Mouse (Mus musculus) thymus, adult 18-20 months (tissue): ENCODE data around the gene Slc26a3.

Experiments used
- DNase-seq, 2 experiments: peaks; one replicate each; pipeline ENCODE4 v3.0.0; 2022; ENCODE audit warnings: mixed read lengths in 2 of 2

Slc26a3 gene

DNA sequence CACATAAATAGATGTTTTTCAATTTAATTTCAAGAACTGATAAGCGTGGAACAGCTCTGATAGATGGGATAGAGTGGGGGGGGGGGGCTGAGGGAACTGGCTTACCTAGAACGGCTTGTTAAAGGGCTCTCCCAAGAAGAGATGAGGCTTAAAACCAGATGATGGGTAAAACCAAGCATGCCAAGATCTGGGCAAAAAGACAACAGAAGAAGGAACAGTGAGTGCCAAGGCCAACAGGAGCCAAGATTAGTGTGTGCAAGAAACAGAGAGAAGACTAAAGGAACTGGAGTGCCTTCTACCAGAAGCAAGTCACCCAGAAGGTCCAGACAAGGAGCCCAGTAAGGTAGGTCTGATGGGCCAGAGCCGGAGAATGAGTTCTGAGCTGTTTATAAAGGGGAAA, at the start of gene Slc26a3:
TSS of gene Slc26a3 (plus strand) at position 301 of the 400 bp plus-strand sequence.
- DNase-seq, result no peak

- DNase-seq, result no peak
Measured at GRCm38 (mm10) chr12:31350191-31350943, 40.3 kb upstream of the Slc26a3 start.

- peak; percentile 93 to 95 for DNase-seq
Measured at GRCm38 (mm10) chr12:31350944-31351928, 39.4 kb upstream of the Slc26a3 start, which contains the start of gene Dld. Dld (minus strand) TSS chr12:31351453.

GRCm38 (mm10) chr12:31366428-31366827, 24.2 kb upstream of the Slc26a3 start:
- no peak for DNase-seq

DNA sequence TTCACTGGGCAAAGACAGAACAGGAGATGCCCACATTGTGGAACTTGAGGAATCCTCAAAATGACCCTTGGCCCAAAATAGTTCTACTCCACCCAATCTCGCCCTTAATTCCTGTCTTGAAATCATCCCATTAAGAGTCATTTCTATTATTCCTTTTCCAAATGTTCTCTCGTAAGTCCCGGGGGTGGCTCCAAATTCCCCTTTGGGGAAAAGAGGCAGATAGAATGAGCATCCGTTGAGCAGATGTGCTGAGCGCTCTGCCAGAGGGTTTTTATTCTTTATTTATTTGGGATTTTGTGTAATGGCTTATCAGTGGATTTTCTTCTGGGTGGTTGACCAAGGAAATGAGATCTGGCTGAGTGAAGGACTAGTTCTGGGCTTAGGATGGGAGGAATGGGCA, 22.9 kb upstream of the Slc26a3 start:
- DNase-seq, result no peak

- DNase-seq, result no peak
Measured at GRCm38 (mm10) chr12:31369118-31369517, 21.6 kb upstream of the Slc26a3 start.

DNA sequence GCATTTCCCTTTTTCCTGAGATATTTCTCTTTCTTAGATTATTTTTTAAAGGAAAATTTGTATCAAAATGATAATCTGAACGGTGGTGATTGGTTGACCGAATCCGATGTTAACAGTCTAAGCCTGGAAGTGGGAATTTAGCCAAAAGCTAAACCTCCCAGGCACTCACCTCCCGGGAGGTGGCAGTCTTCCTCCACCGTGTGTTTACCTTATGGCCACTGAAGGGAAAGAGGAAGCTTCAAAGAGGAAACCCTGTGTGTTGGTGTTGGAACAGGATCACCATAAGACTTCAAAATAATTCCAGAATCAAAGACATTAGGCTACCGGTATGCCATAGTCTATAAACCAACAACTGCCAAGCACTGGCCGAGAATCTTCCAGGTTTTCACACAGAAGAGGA, 21.0 kb upstream of the Slc26a3 start:
- DNase-seq, result no peak

DNA sequence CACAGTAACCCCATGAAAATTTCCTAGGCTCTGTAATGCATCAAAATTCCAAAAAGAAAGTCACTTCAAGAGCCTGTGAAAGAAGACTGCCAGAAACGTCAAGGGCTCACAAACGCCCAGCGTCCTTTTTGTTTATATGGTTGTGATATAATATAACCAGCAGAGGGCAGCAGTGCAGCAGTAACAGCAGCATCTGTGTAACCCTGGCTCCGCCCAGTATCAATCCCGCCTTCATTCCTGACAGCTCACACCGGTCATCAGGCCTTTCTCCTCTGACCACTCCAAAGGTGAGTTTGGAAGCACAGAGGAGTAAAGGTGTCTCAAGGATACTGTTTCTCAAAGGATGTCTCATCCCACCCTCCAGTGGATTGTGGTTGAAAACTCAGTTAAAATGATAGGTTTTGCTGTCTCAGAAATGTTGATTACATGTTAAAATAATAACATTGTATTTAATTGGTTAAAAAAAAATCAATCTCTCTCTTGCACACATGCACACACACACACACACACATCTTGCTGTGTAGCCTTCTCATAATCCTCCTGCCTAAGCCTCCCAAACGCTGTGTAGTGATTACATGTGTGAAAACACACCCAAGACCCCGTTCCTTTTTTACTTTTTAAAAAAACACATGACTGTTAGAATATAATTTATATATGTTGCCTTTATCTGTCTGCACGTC, 15.9 kb upstream of the Slc26a3 start:
- DNase-seq, result peak; percentile 6 to 18

DNA sequence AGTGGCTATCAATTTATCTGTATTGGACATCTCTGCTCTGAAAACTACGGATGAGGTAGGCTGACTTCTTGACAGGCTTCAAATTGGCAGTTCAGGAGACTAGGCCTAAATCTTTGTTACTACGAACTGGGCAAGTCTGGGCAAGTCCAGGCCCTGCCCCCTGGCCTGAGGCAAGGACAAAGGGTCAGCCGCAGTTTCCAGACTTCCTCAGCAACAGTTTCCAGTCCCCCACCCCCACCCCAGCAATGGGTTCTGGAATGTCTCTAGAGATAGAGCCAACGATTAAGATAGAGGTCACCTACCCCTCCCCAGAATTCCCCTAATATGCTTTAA, 15.4 kb upstream of the Slc26a3 start:
- DNase-seq, result no peak

GRCm38 (mm10) chr12:31376326-31376950, 14.2 kb upstream of the Slc26a3 start:
- DNase-seq, result no peak

GRCm38 (mm10) chr12:31377241-31377640, 13.4 kb upstream of the Slc26a3 start:
- no peak for DNase-seq

DNA sequence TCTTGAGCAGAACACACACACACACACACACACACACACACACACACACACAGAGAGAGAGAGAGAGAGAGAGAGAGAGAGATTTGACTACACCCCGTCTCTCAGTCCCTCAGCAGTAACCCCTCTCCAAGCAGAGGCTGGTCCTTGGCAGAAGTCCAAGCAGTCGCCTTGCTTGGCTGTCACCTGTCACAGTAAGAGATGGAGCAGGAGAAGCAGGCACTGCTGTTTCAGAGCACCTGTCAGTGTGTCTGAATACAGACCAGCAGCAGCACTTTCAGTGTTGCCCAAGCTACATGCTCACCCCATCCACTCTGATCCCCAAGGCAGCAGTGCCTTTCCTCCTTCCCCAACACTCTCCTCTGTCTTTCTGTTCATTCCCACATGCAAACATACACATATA, 9.8 kb upstream of the Slc26a3 start:
- DNase-seq, result no peak

- no peak for DNase-seq
Measured at GRCm38 (mm10) chr12:31382451-31382850, 8.2 kb upstream of the Slc26a3 start.

- no peak for DNase-seq
Measured at GRCm38 (mm10) chr12:31387303-31387702, 3.4 kb upstream of the Slc26a3 start.

DNA sequence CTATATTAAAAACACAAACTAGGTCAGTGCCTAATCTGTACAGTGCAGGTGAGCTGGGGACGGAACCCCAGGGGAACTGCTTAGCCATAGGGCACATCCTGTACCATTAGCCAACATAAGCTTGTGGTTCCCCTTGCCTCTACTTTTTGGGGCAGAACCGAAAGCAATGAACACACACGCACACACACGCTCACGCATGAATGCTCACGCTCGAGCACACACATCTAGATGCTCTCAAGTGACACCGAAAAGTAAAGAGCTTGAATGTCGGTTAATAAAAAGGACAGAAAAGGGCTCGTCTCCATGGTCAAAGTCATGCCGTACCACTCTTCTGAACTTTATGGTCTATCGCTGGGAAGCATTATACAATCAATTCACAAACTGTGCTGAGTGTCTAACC, 1.0 kb downstream of the Slc26a3 start:
- DNase-seq, result no peak

GRCm38 (mm10) chr12:31395895-31396294, 5.2 kb downstream of the Slc26a3 start:
- DNase-seq, result no peak

GRCm38 (mm10) chr12:31397709-31398108, 7.0 kb downstream of the Slc26a3 start:
- DNase-seq, result no peak

DNA sequence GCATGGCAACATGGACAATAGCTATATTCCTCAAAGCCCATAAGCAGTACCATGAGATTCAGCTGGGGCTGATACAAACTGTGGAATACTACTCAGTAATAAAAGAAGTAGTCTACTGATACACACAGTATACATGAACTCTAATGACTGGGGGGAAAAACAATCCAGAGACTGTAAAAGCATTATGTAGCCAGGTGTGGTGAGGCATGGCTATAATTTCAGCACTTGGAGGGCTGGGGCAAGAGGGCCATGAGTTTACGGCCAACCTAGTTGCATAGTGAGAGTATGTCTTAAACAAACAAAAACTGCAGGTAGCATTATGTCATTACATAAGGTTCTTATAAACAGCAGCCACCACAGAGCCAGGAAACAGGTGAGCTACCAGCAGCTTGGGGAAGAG, 10.2 kb downstream of the Slc26a3 start:
- DNase-seq, result no peak

DNA sequence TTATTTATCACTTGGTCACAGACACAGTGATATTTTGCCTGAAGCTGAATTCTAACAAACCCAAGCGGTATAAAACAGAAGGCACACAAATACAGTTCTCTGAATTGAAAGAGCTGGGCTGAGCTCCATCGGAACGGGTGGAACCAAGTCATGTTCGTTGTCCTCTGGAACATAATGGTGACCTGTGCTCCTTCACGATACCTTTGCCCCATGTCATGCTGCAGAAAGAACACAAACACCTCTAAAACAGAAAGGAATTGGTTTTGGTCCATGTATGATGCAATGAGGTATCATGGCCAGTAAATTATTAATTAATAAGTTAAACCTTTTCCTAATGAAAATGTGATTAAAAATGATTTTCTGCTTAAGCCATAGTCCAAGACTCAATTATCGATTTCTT, 11.3 kb downstream of the Slc26a3 start:
- DNase-seq, result no peak

DNA sequence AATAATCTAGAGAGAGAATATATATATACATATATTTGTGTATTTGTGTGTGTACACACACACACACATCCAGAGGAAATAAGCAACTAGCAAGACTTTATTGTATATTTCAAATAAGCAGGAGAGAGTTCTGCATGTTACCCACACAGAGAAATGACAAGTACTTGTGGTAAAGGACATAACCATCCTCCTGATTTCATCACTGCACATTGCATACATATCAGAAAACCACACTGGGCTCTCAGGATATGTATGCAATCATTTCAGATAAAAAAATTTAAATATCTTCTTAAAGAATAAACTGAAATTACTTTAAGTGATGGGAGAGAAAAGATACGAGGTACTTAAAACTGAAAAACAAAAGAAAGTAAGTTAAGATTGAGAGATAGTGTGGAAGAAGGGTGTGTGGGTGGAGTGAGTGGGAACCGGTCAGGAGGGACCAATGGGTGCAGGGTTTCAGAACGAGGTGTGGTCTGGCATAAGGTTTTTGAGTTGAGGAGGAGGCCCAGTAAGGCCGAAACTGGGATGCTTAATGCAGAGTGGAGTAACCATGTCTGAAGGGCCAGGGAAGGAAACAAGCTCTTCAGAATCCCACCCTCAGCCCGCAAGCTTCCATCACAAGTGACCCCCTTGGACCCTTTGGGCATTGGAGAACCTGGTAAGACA, 14.0 kb downstream of the Slc26a3 start:
- no peak for DNase-seq

DNA sequence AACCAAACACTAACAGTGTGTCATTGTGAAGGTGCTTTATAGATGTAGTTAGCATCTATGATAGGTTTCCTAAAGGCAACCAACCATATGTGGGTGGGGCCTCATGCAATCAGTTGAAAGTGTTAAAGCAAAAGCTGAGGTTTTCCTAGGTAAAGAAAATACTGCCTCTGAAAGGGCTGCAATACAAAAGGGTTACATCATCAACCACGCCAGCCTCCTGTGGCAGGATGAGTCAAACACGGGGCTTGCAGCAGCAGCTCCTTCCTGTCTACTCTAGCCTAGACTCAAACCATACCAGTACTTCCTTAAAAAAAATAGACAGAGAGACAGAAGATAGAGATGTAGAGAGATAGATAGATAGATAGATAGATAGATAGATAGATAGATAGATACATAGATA, 25.3 kb downstream of the Slc26a3 start:
- no peak for DNase-seq

GRCm38 (mm10) chr12:31421901-31422574, 31.4 kb downstream of the Slc26a3 start:
- no peak for DNase-seq
